Mouse (Mus musculus): ENCODE results near the gene Ambn. TPM values are rescaled to one million over a fixed set of nuclear protein-coding genes. Genes with fewer than 3 reads are reported as not detected.
"Not testable (repeated sequence)": the region's sequence is repeated elsewhere in the genome, so short reads cannot be mapped to it uniquely, and the experiment has no call there.

Ambn gene
- polyA plus RNA-seq (2011; ENCODE audit: insufficient read length, low read depth, missing spikeins), result not detected in 2 replicates

GRCm38 (mm10) chr5:88455691-88456090, at the start of gene Ambn:
Gene Ambn, plus strand, starts transcription at chr5:88455991.
- Histone ChIP-seq H3K4me3 (ENCODE audit: insufficient read depth, low read length) (no peak within 1 kb of the TSS), H3K4me1 (ENCODE audit: control insufficient read depth, insufficient read depth, low read length) (no peaks in the 10 kb centered on the region), H3K27ac (ENCODE audit: insufficient read depth, low read length) (no peak within 1 kb of the TSS)
- TF ChIP-seq POLR2A (IDR thresholded peaks at IDR 0.05; ENCODE audit: low read depth, low read length) (no peak), CTCF (IDR thresholded peaks at IDR 0.05; ENCODE audit: borderline replicate concordance, insufficient read depth, low read length) (no peak)

DNA sequence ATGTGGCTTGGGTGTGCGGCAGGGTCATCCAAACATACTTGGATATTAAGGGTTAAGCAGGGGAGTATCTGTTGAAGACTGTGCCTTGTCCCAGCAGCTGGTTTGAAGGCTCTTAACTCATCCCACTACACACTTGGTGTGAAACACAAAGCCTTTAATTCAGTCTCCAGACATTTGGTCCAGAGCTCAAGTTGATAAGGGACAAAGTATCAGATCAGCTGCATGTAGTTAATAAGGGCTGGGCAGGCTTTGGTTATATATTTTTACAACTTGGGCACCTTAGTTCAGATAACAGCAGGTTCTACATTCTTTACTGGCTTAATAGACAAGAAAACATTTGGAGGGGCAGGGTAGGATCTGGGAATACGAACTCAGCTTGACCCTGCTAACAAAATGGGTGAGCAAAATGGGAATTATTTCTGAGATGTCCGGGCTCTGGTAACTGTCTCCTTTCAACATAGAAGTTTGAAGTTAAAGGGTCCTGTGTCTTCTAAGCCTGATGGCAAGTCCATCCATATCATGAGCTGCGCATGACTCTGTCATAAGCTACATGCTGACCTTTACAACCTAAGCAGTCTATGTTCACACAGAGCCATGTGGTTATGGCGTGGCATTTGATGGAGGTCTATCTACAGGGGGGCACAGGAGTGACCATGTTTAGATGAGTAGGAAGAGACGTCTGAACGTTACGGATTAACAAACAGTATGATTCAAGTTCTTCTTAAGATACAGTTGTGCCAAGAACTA, 35.3 kb upstream of the Ambn start:
- no peaks in the 10 kb centered on the region for H3K4me1 ChIP-seq (ENCODE audit: control insufficient read depth, insufficient read depth, low read length)
- TF ChIP-seq POLR2A (IDR thresholded peaks at IDR 0.05; ENCODE audit: low read depth, low read length), result no peak
- TF ChIP-seq CTCF (IDR thresholded peaks at IDR 0.05; ENCODE audit: borderline replicate concordance, insufficient read depth, low read length), result no peak
- no peak overlapping the region for H3K27ac ChIP-seq (ENCODE audit: insufficient read depth, low read length)
- H3K4me3 ChIP-seq (ENCODE audit: insufficient read depth, low read length), result no peak overlapping the region

DNA sequence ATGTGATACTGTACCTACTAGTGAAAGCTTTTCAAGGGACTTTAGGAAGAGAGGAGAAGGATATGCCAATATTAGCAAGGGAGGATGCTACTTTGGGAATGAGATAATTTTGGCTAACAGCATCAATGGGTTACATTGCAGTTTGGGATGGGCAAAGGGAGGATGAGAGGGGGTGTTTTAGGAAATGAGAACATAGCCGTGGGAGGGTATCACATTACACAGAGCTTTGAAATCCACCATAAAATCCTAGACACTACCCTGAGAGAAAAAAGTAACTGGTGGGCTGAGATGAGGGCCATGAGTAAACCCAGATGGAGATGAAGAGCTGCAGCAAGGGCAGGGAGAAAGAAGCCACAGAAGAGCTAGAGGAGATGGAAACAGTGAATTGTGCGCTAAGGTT, 30.9 kb upstream of the Ambn start:
- H3K27ac ChIP-seq (ENCODE audit: insufficient read depth, low read length); H3K4me3 ChIP-seq (ENCODE audit: insufficient read depth, low read length); H3K4me1 ChIP-seq (ENCODE audit: control insufficient read depth, insufficient read depth, low read length): not testable (repeated sequence)

GRCm38 (mm10) chr5:88426753-88427152, 29.0 kb upstream of the Ambn start:
- no peak overlapping the region for H3K4me3 ChIP-seq (ENCODE audit: insufficient read depth, low read length)
- TF ChIP-seq POLR2A (IDR thresholded peaks at IDR 0.05; ENCODE audit: low read depth, low read length), result no peak
- TF ChIP-seq CTCF (IDR thresholded peaks at IDR 0.05; ENCODE audit: borderline replicate concordance, insufficient read depth, low read length), result no peak

GRCm38 (mm10) chr5:88467471-88467870, 11.7 kb downstream of the Ambn start:
- H3K27ac ChIP-seq (ENCODE audit: insufficient read depth, low read length), result no peak overlapping the region
- no peak for TF ChIP-seq POLR2A (IDR thresholded peaks at IDR 0.05; ENCODE audit: low read depth, low read length)
- no peak for TF ChIP-seq CTCF (IDR thresholded peaks at IDR 0.05; ENCODE audit: borderline replicate concordance, insufficient read depth, low read length)
- H3K4me1 ChIP-seq (ENCODE audit: control insufficient read depth, insufficient read depth, low read length), result no peaks in the 10 kb centered on the region
- H3K4me3 ChIP-seq (ENCODE audit: insufficient read depth, low read length), result no peak overlapping the region

More at GRCm38 (mm10) chr5:88426753-88427152, 29.0 kb upstream of the Ambn start:
- Histone ChIP-seq H3K4me1 (ENCODE audit: control insufficient read depth, insufficient read depth, low read length) (no peaks in the 10 kb centered on the region), H3K27ac (ENCODE audit: insufficient read depth, low read length) (no peak overlapping the region)

GRCm38 (mm10) chr5:88468807-88469704, 13.3 kb downstream of the Ambn start:
- TF ChIP-seq POLR2A (IDR thresholded peaks at IDR 0.05; ENCODE audit: low read depth, low read length) (no peak), CTCF (IDR thresholded peaks at IDR 0.05; ENCODE audit: borderline replicate concordance, insufficient read depth, low read length) (no peak)
- Histone ChIP-seq H3K4me1 (ENCODE audit: control insufficient read depth, insufficient read depth, low read length) (no peaks in the 10 kb centered on the region), H3K4me3 (ENCODE audit: insufficient read depth, low read length) (no peak overlapping the region), H3K27ac (ENCODE audit: insufficient read depth, low read length) (no peak overlapping the region)

DNA sequence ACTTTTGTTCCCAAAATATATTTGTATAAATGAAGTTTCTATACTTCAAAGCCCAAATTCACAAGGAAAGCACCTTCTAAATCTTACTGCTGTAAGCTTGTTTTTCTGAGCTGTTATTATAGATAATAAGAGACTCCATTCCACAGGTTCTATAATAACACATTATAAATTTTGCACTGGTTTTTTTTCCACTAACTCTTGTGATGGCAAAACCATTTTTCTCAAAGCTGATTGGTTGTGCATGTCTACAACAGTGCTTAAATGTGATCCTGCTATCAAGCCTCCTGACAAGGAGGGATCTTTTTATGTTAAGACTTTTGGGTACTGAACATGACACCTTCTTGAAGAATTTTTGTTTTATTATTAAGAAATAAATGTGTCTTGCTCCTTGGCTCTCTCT, 31.9 kb downstream of the Ambn start, which contains the start of gene Enam:
Enam (plus strand) TSS at position 301 of the 400 bp plus-strand sequence.
- Histone ChIP-seq H3K27ac (ENCODE audit: insufficient read depth, low read length) (no peak within 1 kb of the TSS), H3K4me1 (ENCODE audit: control insufficient read depth, insufficient read depth, low read length) (no peaks in the 10 kb centered on the region), H3K4me3 (ENCODE audit: insufficient read depth, low read length) (no peak within 1 kb of the TSS)
- TF ChIP-seq CTCF (IDR thresholded peaks at IDR 0.05; ENCODE audit: borderline replicate concordance, insufficient read depth, low read length), result no peak
- no peak for TF ChIP-seq POLR2A (IDR thresholded peaks at IDR 0.05; ENCODE audit: low read depth, low read length)

GRCm38 (mm10) chr5:88489004-88489403, 33.2 kb downstream of the Ambn start:
- no peaks in the 10 kb centered on the region for H3K4me1 ChIP-seq (ENCODE audit: control insufficient read depth, insufficient read depth, low read length)
- TF ChIP-seq CTCF (IDR thresholded peaks at IDR 0.05; ENCODE audit: borderline replicate concordance, insufficient read depth, low read length) (no peak), POLR2A (IDR thresholded peaks at IDR 0.05; ENCODE audit: low read depth, low read length) (no peak)
- H3K4me3 ChIP-seq (ENCODE audit: insufficient read depth, low read length), result no peak overlapping the region
- no peak overlapping the region for H3K27ac ChIP-seq (ENCODE audit: insufficient read depth, low read length)

- H3K4me3 ChIP-seq (ENCODE audit: insufficient read depth, low read length), result no peak overlapping the region
- no peak for TF ChIP-seq CTCF (IDR thresholded peaks at IDR 0.05; ENCODE audit: borderline replicate concordance, insufficient read depth, low read length)
- TF ChIP-seq POLR2A (IDR thresholded peaks at IDR 0.05; ENCODE audit: low read depth, low read length), result no peak
- H3K27ac ChIP-seq (ENCODE audit: insufficient read depth, low read length), result no peak overlapping the region
- no peaks in the 10 kb centered on the region for H3K4me1 ChIP-seq (ENCODE audit: control insufficient read depth, insufficient read depth, low read length)
Measured at GRCm38 (mm10) chr5:88491111-88491510, 35.3 kb downstream of the Ambn start.

DNA sequence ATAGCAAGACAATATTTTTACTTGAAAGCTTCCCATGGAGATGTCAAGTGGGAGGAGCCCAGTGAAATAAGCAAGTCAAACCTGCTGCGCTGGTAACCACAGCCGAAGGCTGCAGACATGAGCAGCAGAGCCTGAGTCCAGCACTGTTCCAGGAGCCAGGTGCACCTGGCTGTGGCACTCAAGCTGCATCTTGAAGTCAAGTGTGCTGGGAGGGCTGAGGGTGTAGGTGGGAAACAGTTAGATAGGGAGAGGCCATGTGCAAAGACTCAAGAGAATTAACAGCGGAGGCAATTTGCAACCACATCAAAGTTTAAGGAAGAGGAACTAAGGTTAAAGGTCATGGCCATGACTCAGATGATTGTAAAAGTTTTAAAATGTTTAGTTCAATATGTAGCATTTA, 44.0 kb downstream of the Ambn start:
- Histone ChIP-seq H3K4me1 (ENCODE audit: control insufficient read depth, insufficient read depth, low read length) (no peaks in the 10 kb centered on the region), H3K4me3 (ENCODE audit: insufficient read depth, low read length) (no peak overlapping the region), H3K27ac (ENCODE audit: insufficient read depth, low read length) (no peak overlapping the region)
- TF ChIP-seq POLR2A (IDR thresholded peaks at IDR 0.05; ENCODE audit: low read depth, low read length) (no peak), CTCF (IDR thresholded peaks at IDR 0.05; ENCODE audit: borderline replicate concordance, insufficient read depth, low read length) (no peak)

All from embryonic fibroblast, embryonic 13.5 days (primary cell).